28 mouse cellular contexts compared by ENCODE assay signal in the genomic region with DNA sequence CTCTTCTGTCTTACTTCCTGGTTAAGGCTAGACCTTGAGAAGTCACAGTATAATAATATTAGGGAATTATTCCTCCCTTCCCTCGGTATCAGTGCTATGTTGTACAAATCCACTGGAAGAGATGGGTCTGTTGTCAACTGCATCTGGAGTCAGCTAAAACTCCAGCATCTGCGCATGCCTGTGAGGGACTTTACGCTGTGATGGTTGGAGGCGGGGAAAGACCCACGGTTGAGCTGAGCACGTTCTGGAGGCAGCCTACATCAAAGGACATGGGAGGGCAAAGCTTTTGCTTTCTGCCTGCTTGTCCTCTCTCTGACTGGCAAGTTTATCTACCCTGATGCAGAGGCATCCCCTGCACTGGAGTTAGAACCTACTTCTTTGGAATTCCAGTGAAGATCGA. TPM values are rescaled to one million over a fixed set of nuclear protein-coding genes. Genes with fewer than 3 reads are reported as not detected.
DNase-seq lines count a peak whose midpoint lies in the region; ATAC-seq and TF ChIP-seq lines count a peak whose summit lies in the region.
"Had no signal": no experiment of that assay in that cellular context is flagged by ENCODE, and none has a peak within 500 bp of the region (broad histone marks: within the 10 kb centered on the region; RNA-seq: fewer than 3 reads in every experiment).

No protein-coding gene starts in this region.

- DNase-seq in testis, postnatal 10 days (ENCODE audit: low spot score) = no peak
- no peak for DNase-seq in cerebellum, adult 9-11 months
- no peak for DNase-seq in thymus, postnatal 4 days
- DNase-seq in layer of hippocampus, adult 8-10 months (ENCODE audit: low spot score in 2 of 2) = no peak
- DNase-seq: adrenal gland, adult 2 months; adrenal gland, postnatal 10 days; adrenal gland, postnatal 25 days; B cell, adult 2 months; cerebellum, adult 11 months; cerebellum, adult 18-20 months; cerebellum, adult 8-10 months; cerebellum, postnatal 10 days; cerebellum, postnatal 25 days had no signal

- H3K27me3 ChIP-seq in testis, adult 2 months (ENCODE audit: control insufficient read depth, insufficient read depth, low read length) = no peaks in the 10 kb centered on the region
- H3K27me3 ChIP-seq: embryonic facial prominence, embryonic 12.5 days; forebrain, embryonic 13.5 days; Patski had no signal

- peak; percentile 91 for ATAC-seq in CD4-positive, CD25-positive, alpha-beta regulatory T cell, adult 4 months
- ATAC-seq in activated CD4-positive, CD25-positive, alpha-beta regulatory T cell, adult 4 months = peak; percentile 71
- ATAC-seq in inflammation-experienced regulatory T-cells, adult 6 months = peak; percentile 80
- ATAC-seq: forebrain, embryonic 13.5 days; forebrain, embryonic 16.5 days; Patski had no signal

- H3K27ac ChIP-seq in testis, adult 2 months (ENCODE audit: control insufficient read depth, insufficient read depth, low read depth, low read length) = no peak overlapping the region
- H3K27ac ChIP-seq: embryonic facial prominence, embryonic 10.5 days; embryonic facial prominence, embryonic 12.5 days; forebrain, embryonic 13.5 days had no signal

- no peak for TF ChIP-seq CTCF in testis, adult 2 months (IDR thresholded peaks at IDR 0.05; ENCODE audit: control insufficient read depth, insufficient read depth, insufficient replicate concordance, low read depth, low read length)

- peak overlapping the region; percentile 2 for H3K4me3 ChIP-seq in testis, adult 2 months (ENCODE audit: control insufficient read depth, low read depth, low read length)
- H3K4me3 ChIP-seq: embryonic facial prominence, embryonic 10.5 days; embryonic facial prominence, embryonic 12.5 days; forebrain, embryonic 13.5 days had no signal

- no peak for TF ChIP-seq POLR2A in testis, adult 2 months (IDR thresholded peaks at IDR 0.05; ENCODE audit: control insufficient read depth, low read depth, low read length)

- H3K36me3 ChIP-seq in testis, adult 2 months (ENCODE audit: control insufficient read depth, insufficient read depth, low read length) = no peaks in the 10 kb centered on the region
- H3K36me3 ChIP-seq: embryonic facial prominence, embryonic 10.5 days; embryonic facial prominence, embryonic 12.5 days; G1E had no signal

- H3K4me1 ChIP-seq in testis, adult 2 months (ENCODE audit: control insufficient read depth, insufficient read depth, low read length) = peaks cover 7% of the 10 kb centered on the region
- H3K4me1 ChIP-seq: embryonic facial prominence, embryonic 10.5 days; embryonic facial prominence, embryonic 12.5 days; forebrain, embryonic 13.5 days had no signal

RNA-seq across cellular contexts. Expression of gene Acot4, which starts 12.3 kb away (rescaled TPM):
- polyA plus RNA-seq in testis, adult 2 months (2012; rRNA removed) = 0.02 and 0.11 TPM in 2 replicates
- under 1 TPM in 1 of 2 experiments, not detected in 1; 0.11 TPM for polyA plus RNA-seq in CD4-positive, CD25-positive, alpha-beta regulatory T cell, adult 4 months (2017; shearing (Covaris generic))
- polyA plus RNA-seq in activated CD4-positive, CD25-positive, alpha-beta regulatory T cell, adult 4 months (2017; shearing (Covaris generic)) = not detected
- polyA plus RNA-seq in inflammation-experienced regulatory T-cells, adult 6 months (2017; shearing (Covaris generic)) = under 1 TPM in 1 of 3 experiments, not detected in 2; 0.16 TPM
- 1 to 10 TPM; 2.2 to 3.3 (median 2.7) TPM for total RNA-seq in layer of hippocampus, adult 8-10 months (2022)
- polyA plus RNA-seq: G1E had no signal

RNA-seq across cellular contexts. Expression of gene Gm49366, which starts 12.8 kb away (rescaled TPM):
- not detected in 2 replicates for polyA plus RNA-seq in testis, adult 2 months (2012; rRNA removed)
- not detected for polyA plus RNA-seq in CD4-positive, CD25-positive, alpha-beta regulatory T cell, adult 4 months (2017; shearing (Covaris generic))
- not detected for polyA plus RNA-seq in activated CD4-positive, CD25-positive, alpha-beta regulatory T cell, adult 4 months (2017; shearing (Covaris generic))
- not detected for polyA plus RNA-seq in inflammation-experienced regulatory T-cells, adult 6 months (2017; shearing (Covaris generic))
- not detected for total RNA-seq in layer of hippocampus, adult 8-10 months (2022)
- total RNA-seq: adrenal gland, adult 2 months; adrenal gland, postnatal 10 days; adrenal gland, postnatal 25 days; adrenal gland, postnatal 4 days; G1E had no signal
- polyA plus RNA-seq: adrenal gland, adult 2 months; cortical plate, adult 2 months; embryonic facial prominence, embryonic 10.5 days; embryonic facial prominence, embryonic 12.5 days; embryonic facial prominence, embryonic 14.5 days; forebrain, embryonic 11.5 days; forebrain, embryonic 13.5 days; forebrain, embryonic 16.5 days; frontal cortex, adult 2 months; G1E; Patski had no signal

RNA-seq across cellular contexts. Expression of gene Acot1, which starts 16.6 kb away (rescaled TPM):
- polyA plus RNA-seq in testis, adult 2 months (2012; rRNA removed) = 0.73 and 1.8 TPM in 2 replicates
- not detected for polyA plus RNA-seq in CD4-positive, CD25-positive, alpha-beta regulatory T cell, adult 4 months (2017; shearing (Covaris generic))
- not detected for polyA plus RNA-seq in activated CD4-positive, CD25-positive, alpha-beta regulatory T cell, adult 4 months (2017; shearing (Covaris generic))
- not detected for polyA plus RNA-seq in inflammation-experienced regulatory T-cells, adult 6 months (2017; shearing (Covaris generic))
- 10 to 100 TPM; 21.5 to 25.1 (median 24.2) TPM for total RNA-seq in layer of hippocampus, adult 8-10 months (2022)
- polyA plus RNA-seq: G1E had no signal

RNA-seq across cellular contexts. Expression of gene Acot3, which starts 26.1 kb away (rescaled TPM):
- polyA plus RNA-seq in testis, adult 2 months (2012; rRNA removed) = not detected in 2 replicates
- not detected for polyA plus RNA-seq in CD4-positive, CD25-positive, alpha-beta regulatory T cell, adult 4 months (2017; shearing (Covaris generic))
- polyA plus RNA-seq in activated CD4-positive, CD25-positive, alpha-beta regulatory T cell, adult 4 months (2017; shearing (Covaris generic)) = not detected
- polyA plus RNA-seq in inflammation-experienced regulatory T-cells, adult 6 months (2017; shearing (Covaris generic)) = not detected
- 1 to 10 TPM; 2.4 to 3.1 (median 2.8) TPM for total RNA-seq in layer of hippocampus, adult 8-10 months (2022)
- total RNA-seq: adrenal gland, postnatal 25 days; G1E had no signal

RNA-seq across cellular contexts. Expression of gene Acot2, which starts 38.2 kb away (rescaled TPM):
- 0.94 and 1.6 TPM in 2 replicates for polyA plus RNA-seq in testis, adult 2 months (2012; rRNA removed)
- 10 to 100 TPM; 28.3 to 39.0 TPM for polyA plus RNA-seq in CD4-positive, CD25-positive, alpha-beta regulatory T cell, adult 4 months (2017; shearing (Covaris generic))
- polyA plus RNA-seq in activated CD4-positive, CD25-positive, alpha-beta regulatory T cell, adult 4 months (2017; shearing (Covaris generic)) = 10 to 100 TPM; 24.2 to 34.4 TPM
- 10 to 100 TPM; 24.2 to 35.2 (median 24.9) TPM for polyA plus RNA-seq in inflammation-experienced regulatory T-cells, adult 6 months (2017; shearing (Covaris generic))
- total RNA-seq in layer of hippocampus, adult 8-10 months (2022) = 10 to 100 TPM; 13.3 to 15.7 (median 14.6) TPM
